Mouse (Mus musculus) forebrain, postnatal 0 days (tissue): ENCODE results near the gene Efcab12. TPM values are rescaled to one million over a fixed set of nuclear protein-coding genes. Genes with fewer than 3 reads are reported as not detected.
A peak's percentile ranks its signal among the peaks of the same experiment; 100 is the strongest.

Experiments
- ATAC-seq: fragments of 200-750 bp; cut with Nextera tagmentation; 2 replicates; pipeline ENCODE4 v1.8.0; 2017; ENCODE audit warnings: mild to moderate bottlenecking, moderate library complexity
- DNase-seq: peaks from one replicate; pipeline ENCODE4 v3.0.0-alpha.2; 2015
- H3K27ac ChIP-seq: fragments of 300-500 bp; sonication (generic); 2 replicates; pipeline ENCODE4 v1.5.1; 2014; ENCODE audit warnings: low read depth, mild to moderate bottlenecking, antibody characterized with exemption, low read length, moderate library complexity, mixed read lengths
- H3K27me3 ChIP-seq: fragments of 300-500 bp; sonication (generic); 2 replicates; pipeline ENCODE4 v1.6.1; 2014; ENCODE audit warnings: mild to moderate bottlenecking, low read length, mixed read lengths; ENCODE audit not compliant: insufficient read depth
- H3K36me3 ChIP-seq: fragments of 300-500 bp; sonication (generic); 2 replicates; pipeline ENCODE4 v1.6.1; 2014; ENCODE audit warnings: mild to moderate bottlenecking, moderate library complexity; ENCODE audit not compliant: insufficient read depth
- H3K4me1 ChIP-seq: fragments of 300-500 bp; sonication (generic); 2 replicates; pipeline ENCODE4 v1.6.1; 2014; ENCODE audit warnings: antibody characterized with exemption; ENCODE audit not compliant: insufficient read depth
- H3K4me2 ChIP-seq: fragments of 300-500 bp; sonication (generic); 2 replicates; pipeline ENCODE4 v1.6.1; 2014; ENCODE audit warnings: low read depth, mild to moderate bottlenecking, moderate library complexity
- H3K4me3 ChIP-seq: fragments of 300-500 bp; sonication (generic); 2 replicates; pipeline ENCODE4 v1.5.1; 2014; ENCODE audit warnings: low read depth, low read length, mixed read lengths
- H3K9ac ChIP-seq: fragments of 300-500 bp; sonication (generic); 2 replicates; pipeline ENCODE4 v1.6.1; 2014; ENCODE audit warnings: mild to moderate bottlenecking
- H3K9me3 ChIP-seq: fragments of 300-500 bp; sonication (generic); 2 replicates; pipeline ENCODE4 v1.6.1; 2016; ENCODE audit warnings: low read length
- CTCF ChIP-seq: sonication (generic); IDR thresholded peaks from 2 replicates; pipeline ENCODE4 v1.5.1; 2016; ENCODE audit warnings: antibody characterized with exemption, control low read depth, low read depth
- WGBS: fragments of 180-500 bp; shearing (Covaris S2); extraction: QIAGEN DNeasy Blood & Tissue Kit; methylation state at CpG from one replicate; pipeline ENCODE4 v1.1.7; 2014; 5-methylcytosine and 5-hydroxymethylcytosine counted together
- polyA plus RNA-seq: library from polyadenylated mRNA; unstranded; fragments of >200 nt; fragmentation: Nextera tagmentation; extraction: Ambion mirVana; gene quantifications from 2 replicates; pipeline ENCODE4 v1.2.1, GENCODE M21; 2015
- total RNA-seq: library from RNA; depleted of rRNA; stranded (reverse); fragments of >200 nt; gene quantifications from 2 replicates; pipeline ENCODE4 v1.2.3, GENCODE M21; 2014

Gene Efcab12
- total and polyA plus RNA-seq, 2 experiments from 2014 or later, result 1.7 to 4.4 TPM

DNA sequence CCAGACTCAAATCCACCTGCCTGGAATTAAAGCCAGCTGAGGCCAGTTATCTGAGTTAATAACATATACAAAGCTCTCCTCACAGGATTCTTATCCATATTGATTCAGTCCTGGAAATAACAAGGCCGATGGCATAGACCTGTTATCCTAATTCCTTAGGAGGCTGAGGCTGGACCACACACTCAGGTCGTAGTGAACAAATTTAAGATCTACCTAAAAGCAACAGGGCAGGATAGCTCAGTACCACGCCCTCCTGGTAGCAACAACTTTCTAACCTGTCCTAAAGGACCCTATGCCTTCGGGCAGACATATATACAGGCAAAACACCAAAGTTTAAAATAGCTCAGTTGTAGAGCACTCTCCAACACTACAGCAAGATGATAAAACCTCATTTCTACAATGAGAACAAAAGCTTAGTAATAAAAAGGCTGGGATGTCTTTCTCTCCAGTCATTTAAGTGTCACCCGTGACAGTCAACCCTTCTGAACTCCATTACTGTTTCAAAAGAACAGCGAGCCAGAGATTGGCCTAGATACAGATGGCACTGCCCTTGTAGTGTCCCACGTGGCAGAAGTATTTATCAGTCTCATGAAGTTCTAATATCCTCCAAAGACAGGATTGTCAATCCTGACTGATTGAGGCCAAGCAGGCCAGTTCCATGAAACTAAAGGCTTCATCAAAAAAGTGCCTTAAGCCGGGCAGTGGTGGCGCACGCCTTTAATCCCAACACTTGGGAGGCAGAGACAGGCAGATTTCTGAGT is 33.6 kb downstream of the Efcab12 start:
- H3K36me3 ChIP-seq, result peaks cover 62% of the 10 kb centered on the region
- no peaks in the 10 kb centered on the region for H3K27me3 ChIP-seq
- 66% methylated on average over 10 of the region's 10 CpGs for WGBS
- no peak for TF ChIP-seq CTCF
- H3K9me3 ChIP-seq, result no peaks in the 10 kb centered on the region
- no peak overlapping the region for H3K27ac ChIP-seq
- no peak overlapping the region for H3K4me3 ChIP-seq
- DNase-seq, result no peak
- no peak overlapping the region for H3K4me2 ChIP-seq
- H3K4me1 ChIP-seq, result peaks cover 9% of the 10 kb centered on the region
- H3K9ac ChIP-seq, result no peak overlapping the region
- no peak for ATAC-seq

DNA sequence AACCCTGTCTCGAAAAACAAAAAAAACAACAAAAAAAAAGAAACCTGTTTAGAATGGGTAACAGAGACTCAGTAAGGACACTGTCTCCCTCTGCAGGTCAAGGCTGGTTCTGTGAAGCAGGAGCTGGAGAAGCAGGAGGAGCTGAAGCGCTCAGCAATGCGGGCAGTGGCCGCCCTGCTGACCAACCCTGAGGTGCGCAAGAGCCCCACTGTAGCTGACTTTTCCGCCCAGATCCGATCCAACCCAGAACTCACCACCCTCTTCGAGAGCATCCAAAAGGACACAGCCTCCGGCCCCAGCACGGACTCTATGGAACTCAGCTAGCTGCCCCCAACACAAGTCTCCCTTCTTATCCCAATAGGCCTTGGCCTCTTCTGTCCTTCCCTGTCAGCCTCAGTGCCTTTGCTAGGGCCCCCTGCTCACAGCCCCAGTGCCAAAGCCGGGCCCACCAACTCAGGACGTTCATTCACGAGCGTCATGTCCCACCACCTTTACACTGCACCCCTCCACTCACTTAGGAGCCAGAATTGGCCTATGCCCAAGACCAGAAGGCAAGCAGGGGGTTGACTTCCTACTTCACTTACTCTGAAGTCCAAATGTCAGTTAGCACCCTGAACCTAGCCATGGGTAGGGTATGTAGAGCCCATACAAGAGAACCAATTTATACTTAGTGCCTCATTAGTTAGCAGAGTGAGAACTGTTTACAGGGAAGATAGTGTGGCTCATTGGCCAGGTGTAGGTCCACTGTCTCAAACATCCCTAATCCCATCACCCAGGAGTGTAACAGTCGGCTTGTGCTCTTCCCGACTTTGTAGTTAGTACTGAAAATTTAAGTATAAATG is 34.5 kb downstream of the Efcab12 start:
- H3K4me3 ChIP-seq, result no peak overlapping the region

DNA sequence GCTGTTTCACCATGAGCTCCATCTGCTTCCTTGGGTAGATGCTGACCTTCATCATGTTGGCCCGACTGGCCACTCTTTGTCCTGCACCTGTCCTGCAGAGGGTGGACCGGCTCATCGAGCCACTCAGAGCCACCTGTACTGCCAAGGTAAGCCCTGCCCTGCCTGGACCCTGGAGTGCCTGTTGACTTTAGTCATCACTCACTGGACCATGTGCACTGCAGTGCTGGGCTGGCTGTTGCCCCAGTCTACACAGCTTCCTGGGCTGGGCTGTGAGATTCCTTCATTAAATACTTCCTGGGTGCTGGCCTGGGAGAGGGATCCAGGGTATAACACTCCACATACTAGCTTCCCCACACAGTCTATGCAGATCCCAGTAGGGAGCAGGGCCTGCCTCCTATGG is 36.4 kb downstream of the Efcab12 start:
- Histone ChIP-seq H3K9me3 (no peaks in the 10 kb centered on the region), H3K4me2 (no peak overlapping the region), H3K4me1 (peaks cover 3% of the 10 kb centered on the region; the same call in 1 of the 2 replicates), H3K27ac (no peak overlapping the region), H3K9ac (no peak overlapping the region), H3K27me3 (no peaks in the 10 kb centered on the region), H3K36me3 (peaks cover 81% of the 10 kb centered on the region), H3K4me3 (no peak overlapping the region)
- no peak for TF ChIP-seq CTCF
- no peak for ATAC-seq
- 99% methylated on average over 3 of the region's 3 CpGs for WGBS
- DNase-seq, result no peak

More for the DNA sequence above, 34.5 kb downstream of the Efcab12 start:
- Histone ChIP-seq H3K27me3 (no peaks in the 10 kb centered on the region), H3K4me1 (peaks cover 9% of the 10 kb centered on the region), H3K4me2 (no peak overlapping the region), H3K9me3 (no peaks in the 10 kb centered on the region), H3K36me3 (peaks cover 71% of the 10 kb centered on the region), H3K27ac (no peak overlapping the region; the same call in 1 of the 2 replicates), H3K9ac (no peak overlapping the region)
- 44% methylated on average over 16 of the region's 16 CpGs for WGBS
- peak; percentile 74 for TF ChIP-seq CTCF
- DNase-seq (peak; percentile 66), ATAC-seq (peak; percentile 65)

DNA sequence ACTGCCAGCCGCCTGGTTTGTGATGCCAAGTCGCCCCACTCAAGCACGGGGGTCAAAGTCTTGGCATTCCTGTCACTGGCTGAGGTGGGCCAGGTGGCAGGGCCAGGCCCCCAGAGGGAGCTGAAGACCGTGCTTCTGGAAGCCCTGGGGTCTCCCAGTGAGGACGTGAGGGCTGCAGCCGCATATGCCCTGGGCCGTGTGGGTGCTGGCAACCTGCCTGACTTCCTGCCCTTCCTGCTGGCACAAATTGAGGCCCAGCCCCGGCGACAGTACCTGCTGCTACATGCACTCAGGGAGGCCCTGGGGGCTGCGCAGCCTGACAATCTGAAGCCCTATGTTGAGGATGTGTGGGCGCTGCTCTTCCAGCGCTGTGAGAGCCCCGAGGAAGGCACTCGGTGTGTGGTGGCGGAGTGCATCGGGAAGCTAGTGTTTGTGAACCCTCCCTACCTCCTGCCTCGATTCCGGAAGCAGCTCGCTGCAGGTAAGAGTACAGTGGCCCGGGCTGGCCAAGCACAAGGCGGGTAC is 45.5 kb downstream of the Efcab12 start:
- Histone ChIP-seq H3K36me3 (peaks cover 79% of the 10 kb centered on the region), H3K27me3 (no peaks in the 10 kb centered on the region), H3K9ac (no peak overlapping the region), H3K27ac (no peak overlapping the region), H3K9me3 (no peaks in the 10 kb centered on the region), H3K4me2 (no peak overlapping the region), H3K4me3 (no peak overlapping the region), H3K4me1 (no peaks in the 10 kb centered on the region)
- no peak; the same call in 1 of the 2 replicates for ATAC-seq
- 87% methylated on average over 21 of the region's 21 CpGs for WGBS
- no peak for DNase-seq
- TF ChIP-seq CTCF, result no peak

DNA sequence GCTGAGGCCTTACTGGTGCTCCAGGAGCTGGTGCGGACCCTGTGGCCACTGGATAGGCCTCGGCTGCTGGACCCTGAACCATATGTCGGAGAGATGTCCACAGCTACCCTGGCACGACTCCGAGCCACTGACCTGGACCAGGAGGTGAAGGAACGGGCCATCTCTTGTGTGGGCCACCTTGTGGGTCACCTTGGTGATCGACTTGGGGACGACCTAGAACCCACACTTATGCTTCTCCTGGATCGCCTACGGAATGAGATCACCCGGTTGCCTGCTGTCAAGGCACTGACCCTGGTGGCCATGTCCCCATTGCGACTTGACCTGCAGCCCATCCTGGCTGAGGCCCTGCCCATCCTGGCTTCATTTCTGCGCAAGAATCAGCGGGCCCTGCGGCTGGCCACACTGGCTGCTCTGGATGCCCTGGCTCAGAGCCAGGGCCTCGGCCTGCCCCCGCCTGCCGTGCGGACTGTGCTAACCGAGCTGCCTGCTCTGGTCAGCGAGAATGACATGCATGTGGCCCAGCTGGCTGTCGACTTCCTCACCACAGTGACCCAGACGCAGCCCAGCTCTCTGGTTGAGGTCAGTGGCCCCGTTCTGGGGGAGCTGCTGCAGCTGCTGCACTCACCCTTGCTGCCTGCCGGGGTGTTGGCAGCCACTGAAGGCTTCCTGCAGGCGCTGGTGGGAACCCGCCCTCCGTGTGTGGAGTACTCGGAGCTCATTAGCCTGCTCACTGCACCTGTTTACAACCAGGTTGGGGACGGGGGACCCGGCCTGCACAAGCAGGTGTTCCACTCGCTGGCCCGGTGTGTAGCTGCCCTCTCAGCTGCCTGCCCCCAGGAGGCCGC is 46.1 kb downstream of the Efcab12 start:
- no peak overlapping the region for H3K4me2 ChIP-seq
- H3K4me1 ChIP-seq, result no peaks in the 10 kb centered on the region
- no peaks in the 10 kb centered on the region for H3K27me3 ChIP-seq
- no peak overlapping the region for H3K27ac ChIP-seq
- TF ChIP-seq CTCF, result no peak
- ATAC-seq (no peak), DNase-seq (no peak)
- H3K9ac ChIP-seq, result no peak overlapping the region
- WGBS, result 83% methylated on average over 34 of the region's 34 CpGs
- no peaks in the 10 kb centered on the region for H3K9me3 ChIP-seq
- no peak overlapping the region for H3K4me3 ChIP-seq
- H3K36me3 ChIP-seq, result peaks cover 77% of the 10 kb centered on the region

DNA sequence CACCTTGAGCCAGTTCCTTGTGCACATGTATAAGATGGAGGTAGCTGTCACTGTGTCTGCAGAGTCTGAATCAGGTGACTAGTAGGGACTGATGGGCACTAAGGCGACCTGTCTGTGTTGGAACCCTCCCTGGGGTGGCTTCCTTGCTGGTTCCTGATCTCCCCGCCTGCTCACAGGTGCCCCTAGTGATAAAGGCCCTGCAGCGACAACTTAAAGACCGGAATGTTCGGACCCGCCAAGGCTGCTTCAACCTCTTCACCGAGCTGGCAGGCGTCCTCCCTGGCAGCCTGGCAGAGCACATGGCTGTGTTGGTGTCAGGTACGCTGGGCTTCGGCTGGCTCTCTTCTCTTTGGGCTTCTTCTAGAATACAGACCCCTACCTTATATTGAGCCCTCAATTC is 47.2 kb downstream of the Efcab12 start:
- no peak overlapping the region for H3K4me2 ChIP-seq
- ATAC-seq, result no peak
- DNase-seq, result no peak
- H3K36me3 ChIP-seq, result peaks cover 74% of the 10 kb centered on the region
- no peak for TF ChIP-seq CTCF
- 82% methylated on average over 10 of the region's 10 CpGs for whole genome bisulfite sequencing
- no peak overlapping the region for H3K27ac ChIP-seq
- no peak overlapping the region for H3K4me3 ChIP-seq
- no peak overlapping the region for H3K9ac ChIP-seq
- H3K9me3 ChIP-seq, result no peaks in the 10 kb centered on the region
- H3K4me1 ChIP-seq, result no peaks in the 10 kb centered on the region
- no peaks in the 10 kb centered on the region for H3K27me3 ChIP-seq
